Mouse (Mus musculus) kidney, adult 2 months (tissue): ENCODE results near the gene Ssr2. TPM values are rescaled to one million over a fixed set of nuclear protein-coding genes. Genes with fewer than 3 reads are reported as not detected.
A peak's percentile ranks its signal among the peaks of the same experiment; 100 is the strongest.

Source experiments
- DNase-seq: peaks from one replicate; pipeline ENCODE4 v3.0.0; 2021
- H3K27ac ChIP-seq: fragments of 200-500 bp; 2 replicates; pipeline ENCODE4 v1.5.1; 2012; ENCODE audit warnings: low read depth, low read length, control low read depth, inconsistent platforms; ENCODE audit not compliant: insufficient read depth
- H3K27me3 ChIP-seq: fragments of 200-500 bp; replicated peaks from 2 replicates; pipeline ENCODE4 v1.6.1; 2012; ENCODE audit warnings: mild to moderate bottlenecking, moderate library complexity, low read length, inconsistent platforms; ENCODE audit not compliant: control insufficient read depth, insufficient read depth
- H3K36me3 ChIP-seq: fragments of 200-500 bp; 2 replicates; pipeline ENCODE4 v1.6.1; 2012; ENCODE audit warnings: mild to moderate bottlenecking, moderate library complexity, low read length, inconsistent platforms; ENCODE audit not compliant: control insufficient read depth, insufficient read depth
- H3K4me1 ChIP-seq: fragments of 200-500 bp; 2 replicates; pipeline ENCODE4 v1.6.1; 2011; ENCODE audit warnings: low read length; ENCODE audit not compliant: control insufficient read depth, insufficient read depth
- H3K4me3 ChIP-seq: fragments of 200-500 bp; 2 replicates; pipeline ENCODE4 v1.5.1; 2011; ENCODE audit warnings: mild to moderate bottlenecking, low read depth, low read length, control low read depth; ENCODE audit not compliant: insufficient read depth
- CTCF ChIP-seq: fragments of 200-500 bp; conservative IDR thresholded peaks from 2 replicates; pipeline ENCODE4 v1.5.1; 2011; ENCODE audit warnings: low read depth, mild to moderate bottlenecking, control low read depth, low read length, moderate library complexity, mixed read lengths; ENCODE audit not compliant: insufficient read depth, insufficient read length
- POLR2A ChIP-seq: fragments of 200-500 bp; IDR thresholded peaks from one replicate; pipeline ENCODE4 v1.6.1; 2011; ENCODE audit warnings: low read depth, low read length, control low read depth
- WGBS: fragments of 180-500 bp; shearing (Covaris S2); methylation state at CpG from one replicate; pipeline ENCODE4 v1.1.7; 2018; 5-methylcytosine and 5-hydroxymethylcytosine counted together
- polyA plus RNA-seq: library from polyadenylated mRNA; depleted of rRNA; stranded (reverse); fragments of >200 nt; gene quantifications from 2 replicates; pipeline ENCODE4 v1.2.3, GENCODE M21; 2012

The Ssr2 gene
- polyA plus RNA-seq, 1 experiment = 180 TPM

DNA sequence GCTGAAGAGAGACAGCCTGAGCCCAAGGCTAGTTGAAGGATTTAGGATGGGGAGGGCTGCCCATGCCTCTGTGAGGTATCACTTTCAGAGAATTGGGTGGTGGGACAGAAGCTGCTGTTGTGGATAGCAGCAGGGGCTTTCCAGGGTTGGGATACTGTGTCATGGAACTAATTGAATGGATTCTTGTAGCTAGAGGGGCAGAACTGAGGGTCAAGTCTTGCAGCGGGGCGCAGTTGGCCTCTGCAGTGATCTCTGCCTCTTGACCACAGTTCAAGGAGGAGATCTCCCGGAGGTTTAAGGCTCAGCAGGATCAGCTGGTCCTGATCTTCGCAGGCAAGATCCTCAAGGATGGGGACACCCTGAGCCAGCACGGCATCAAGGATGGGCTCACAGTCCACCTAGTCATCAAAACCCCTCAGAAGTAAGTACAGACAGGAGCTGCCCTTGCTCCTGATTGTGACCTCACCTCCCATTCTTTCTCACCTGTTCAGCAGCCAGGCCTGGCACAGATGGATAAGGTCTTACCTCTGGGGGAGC is 20.5 kb upstream of the Ssr2 start:
- no peak for TF ChIP-seq CTCF
- TF ChIP-seq POLR2A = no peak
- Histone ChIP-seq H3K27me3 (no peaks in the 10 kb centered on the region), H3K4me3 (no peak overlapping the region), H3K4me1 (peaks cover 13% of the 10 kb centered on the region; the same call in 1 of the 2 replicates), H3K36me3 (peaks cover 4% of the 10 kb centered on the region), H3K27ac (no peak overlapping the region)
- WGBS = 77% methylated on average over 5 of the region's 5 CpGs
- DNase-seq = no peak

DNA sequence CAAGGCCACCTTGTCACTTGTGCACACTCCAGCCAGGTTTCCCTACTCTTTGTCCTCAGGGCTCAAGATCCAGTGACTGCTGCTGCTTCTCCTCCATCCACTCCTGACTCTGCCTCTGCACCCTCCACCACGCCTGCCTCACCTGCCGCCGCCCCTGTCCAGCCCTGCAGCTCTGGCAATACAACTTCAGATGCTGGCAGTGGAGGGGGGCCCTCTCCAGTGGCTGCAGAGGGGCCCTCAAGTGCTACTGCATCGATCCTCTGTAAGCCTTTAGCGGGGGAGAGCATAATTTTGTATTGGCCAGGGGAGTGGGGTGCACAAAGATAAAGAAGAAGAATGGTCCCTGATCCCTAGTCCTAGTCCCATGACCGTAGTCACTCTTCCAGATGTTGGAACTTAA is 19.9 kb upstream of the Ssr2 start:
- no peak for DNase-seq
- H3K4me1 ChIP-seq = peaks cover 10% of the 10 kb centered on the region; the same call in 1 of the 2 replicates
- no peak overlapping the region for H3K4me3 ChIP-seq
- WGBS = 93% methylated on average over 6 of the region's 6 CpGs
- no peak overlapping the region for H3K27ac ChIP-seq
- no peak for TF ChIP-seq CTCF
- TF ChIP-seq POLR2A = no peak
- peaks cover 4% of the 10 kb centered on the region for H3K36me3 ChIP-seq
- H3K27me3 ChIP-seq = no peaks in the 10 kb centered on the region

DNA sequence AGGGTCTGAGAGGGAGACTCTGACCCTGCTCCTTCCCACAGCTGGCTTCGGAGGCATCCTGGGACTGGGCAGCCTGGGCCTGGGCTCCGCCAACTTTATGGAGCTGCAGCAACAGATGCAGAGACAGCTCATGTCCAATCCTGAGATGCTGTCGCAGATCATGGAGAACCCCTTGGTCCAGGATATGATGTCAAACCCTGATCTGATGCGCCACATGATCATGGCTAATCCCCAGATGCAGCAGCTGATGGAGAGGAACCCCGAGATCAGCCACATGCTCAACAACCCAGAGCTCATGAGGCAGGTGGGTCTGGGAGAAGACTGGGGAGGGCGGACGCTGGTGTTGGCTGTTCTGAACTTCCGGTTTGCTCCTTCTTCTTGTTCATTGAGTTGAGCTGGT is 19.1 kb upstream of the Ssr2 start:
- H3K27ac ChIP-seq = no peak overlapping the region
- peaks cover 4% of the 10 kb centered on the region for H3K36me3 ChIP-seq
- H3K4me3 ChIP-seq = no peak overlapping the region
- DNase-seq = no peak
- H3K4me1 ChIP-seq = peaks cover 5% of the 10 kb centered on the region; the same call in 1 of the 2 replicates
- WGBS = 94% methylated on average over 8 of the region's 8 CpGs
- no peaks in the 10 kb centered on the region for H3K27me3 ChIP-seq
- TF ChIP-seq POLR2A (no peak), CTCF (no peak)

DNA sequence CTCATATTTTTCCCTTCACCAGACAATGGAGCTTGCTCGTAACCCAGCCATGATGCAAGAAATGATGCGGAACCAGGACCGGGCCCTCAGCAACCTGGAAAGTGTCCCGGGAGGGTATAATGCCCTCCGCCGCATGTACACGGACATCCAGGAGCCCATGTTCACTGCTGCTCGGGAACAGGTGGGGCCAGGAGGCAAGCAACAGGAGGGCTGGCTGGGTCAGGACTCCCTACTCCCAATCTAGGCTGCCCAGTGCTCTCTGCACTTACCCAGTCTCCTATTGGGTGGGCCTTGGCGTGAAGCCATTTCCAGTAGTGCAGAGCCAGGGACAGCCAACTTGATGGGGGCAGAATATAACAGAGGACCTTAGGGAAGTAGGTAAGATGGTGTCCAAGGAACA is 16.1 kb upstream of the Ssr2 start:
- Histone ChIP-seq H3K27ac (no peak overlapping the region), H3K27me3 (no peaks in the 10 kb centered on the region), H3K4me3 (no peak overlapping the region), H3K36me3 (peaks cover 4% of the 10 kb centered on the region), H3K4me1 (no peaks in the 10 kb centered on the region; the same call in 1 of the 2 replicates)
- DNase-seq = no peak
- TF ChIP-seq CTCF = no peak
- TF ChIP-seq POLR2A = no peak
- WGBS = 80% methylated on average over 9 of the region's 9 CpGs

DNA sequence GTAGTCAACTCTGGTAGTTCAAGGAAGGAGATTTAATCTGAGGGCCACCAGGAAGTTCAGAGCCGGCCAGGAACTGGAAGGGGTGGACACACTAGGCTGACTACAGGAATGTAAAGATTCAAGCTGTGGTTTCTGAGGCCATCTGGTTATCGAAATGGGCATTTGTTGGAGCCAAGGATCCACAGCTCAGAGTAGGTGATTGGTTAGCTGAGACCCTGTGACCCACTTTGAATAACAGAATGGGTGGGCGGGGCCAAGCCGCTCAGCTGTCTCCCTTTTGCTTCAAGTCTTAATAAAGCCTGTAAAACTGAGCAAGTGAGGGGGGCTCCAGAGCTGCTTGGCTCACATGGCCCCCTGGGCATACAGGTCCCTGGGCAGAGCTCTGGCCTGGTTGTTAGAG is 13.7 kb upstream of the Ssr2 start:
- Histone ChIP-seq H3K4me3 (no peak overlapping the region), H3K27me3 (no peaks in the 10 kb centered on the region), H3K27ac (peak overlapping the region; percentile 56; the same call in 1 of the 2 replicates), H3K4me1 (peaks cover 5% of the 10 kb centered on the region; the same call in 1 of the 2 replicates), H3K36me3 (peaks cover 2% of the 10 kb centered on the region; the same call in 1 of the 2 replicates)
- WGBS = 51% methylated on average over 4 of the region's 4 CpGs
- TF ChIP-seq CTCF (no peak), POLR2A (no peak)
- peak; percentile 66 for DNase-seq

DNA sequence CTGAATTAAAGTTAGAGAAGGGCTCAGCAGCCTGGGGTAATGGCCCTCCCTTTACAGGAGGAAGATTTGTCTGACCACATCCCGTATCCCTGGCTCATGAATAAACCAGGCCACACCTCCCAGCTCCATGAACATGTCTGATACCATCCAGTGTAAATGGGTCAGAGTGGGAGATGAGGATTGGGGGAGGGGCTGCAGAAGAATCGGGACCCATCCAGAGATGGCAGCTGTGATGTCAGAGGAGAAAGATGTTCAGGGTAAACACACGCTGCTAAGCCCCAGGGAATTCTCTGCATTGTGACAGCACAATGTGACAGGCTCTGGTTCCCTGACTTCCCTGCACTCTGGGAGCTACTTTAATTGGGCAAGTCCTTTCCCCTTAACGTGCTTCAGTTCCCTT is 12.2 kb upstream of the Ssr2 start:
- 47% methylated on average over 4 of the region's 4 CpGs for WGBS
- Histone ChIP-seq H3K27me3 (no peaks in the 10 kb centered on the region), H3K4me1 (peaks cover 5% of the 10 kb centered on the region; the same call in 1 of the 2 replicates), H3K36me3 (peaks cover 4% of the 10 kb centered on the region), H3K4me3 (no peak overlapping the region), H3K27ac (no peak overlapping the region)
- no peak for DNase-seq
- TF ChIP-seq CTCF (no peak), POLR2A (no peak)

DNA sequence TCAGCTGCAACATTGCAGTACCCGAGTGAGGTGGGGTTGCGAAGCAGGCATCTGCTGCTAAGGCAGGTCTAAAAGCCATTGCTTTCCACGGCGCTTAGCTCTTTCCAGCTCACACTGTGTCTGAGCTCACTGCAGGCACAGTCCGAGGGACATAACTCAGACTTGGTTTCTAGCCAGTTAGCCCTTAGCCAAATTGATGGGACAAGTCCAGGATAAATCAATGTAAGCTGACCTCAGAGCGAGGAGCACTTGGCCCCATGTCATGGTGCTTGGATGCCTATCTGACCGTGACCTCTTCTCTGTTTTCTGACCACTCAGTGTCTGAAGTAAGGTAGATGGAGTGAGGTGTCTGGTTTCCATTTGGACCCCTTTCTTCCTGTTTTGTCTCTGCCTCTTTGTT is 11.7 kb upstream of the Ssr2 start:
- no peak for TF ChIP-seq POLR2A
- TF ChIP-seq CTCF = no peak
- DNase-seq = no peak
- 53% methylated on average over 7 of the region's 7 CpGs for WGBS
- H3K4me1 ChIP-seq = peaks cover 5% of the 10 kb centered on the region; the same call in 1 of the 2 replicates
- H3K27me3 ChIP-seq = no peaks in the 10 kb centered on the region
- peaks cover 4% of the 10 kb centered on the region for H3K36me3 ChIP-seq
- H3K4me3 ChIP-seq = no peak overlapping the region
- no peak overlapping the region for H3K27ac ChIP-seq
